Mouse (Mus musculus) G1E (cell line): ENCODE measurements around the gene Stard13. TPM values are rescaled to one million over a fixed set of nuclear protein-coding genes. Genes with fewer than 3 reads are reported as not detected.

Experiments used
- ATAC-seq: 2 replicates; pipeline ENCODE4 v1.8.0; 2016; ENCODE audit warnings: mild to moderate bottlenecking; ENCODE audit not compliant: insufficient number of reproducible peaks, poor library complexity, low FRiP score, severe bottlenecking; ENCODE audit errors: extremely low read depth
- DNase-seq: peaks from one replicate; pipeline ENCODE4 v3.0.0; 2012; ENCODE audit warnings: low spot score
- H3K27me3 ChIP-seq: 2 replicates; pipeline ENCODE4 v1.6.1; 2012; ENCODE audit warnings: mild to moderate bottlenecking, low read length, inconsistent platforms; ENCODE audit not compliant: insufficient read depth
- H3K36me3 ChIP-seq: replicated peaks from 2 replicates; pipeline ENCODE3; 2012; ENCODE audit warnings: mild to moderate bottlenecking, inconsistent platforms
- H3K4me1 ChIP-seq: 2 replicates; pipeline ENCODE4 v1.6.1; 2012; ENCODE audit warnings: low read depth, low read length, inconsistent platforms, mixed read lengths; ENCODE audit not compliant: insufficient read depth
- H3K4me3 ChIP-seq: 2 replicates; pipeline ENCODE4 v1.5.1; 2012; ENCODE audit warnings: low read depth, mild to moderate bottlenecking, inconsistent platforms, low read length, moderate library complexity, mixed read lengths
- H3K9me3 ChIP-seq: replicated peaks from 2 replicates; pipeline ENCODE4 v1.6.1; 2012; ENCODE audit warnings: inconsistent platforms
- CTCF ChIP-seq: IDR thresholded peaks from 2 replicates; pipeline ENCODE4 v1.5.1; 2012; ENCODE audit warnings: low read depth, low read length, inconsistent platforms, mixed read lengths
- GATA1 ChIP-seq: IDR thresholded peaks from 2 replicates; pipeline ENCODE4 v1.6.1; 2012; ENCODE audit warnings: borderline replicate concordance, low read length, inconsistent platforms, mixed read lengths
- GATA2 ChIP-seq: IDR thresholded peaks from 2 replicates; pipeline ENCODE4 v1.6.1; 2012; ENCODE audit warnings: low read depth, low read length, inconsistent platforms, borderline replicate concordance
- POLR2AphosphoS5 ChIP-seq: IDR thresholded peaks from 2 replicates; pipeline ENCODE4 v1.6.1; 2012; ENCODE audit warnings: low read depth, low read length, inconsistent platforms; ENCODE audit not compliant: insufficient replicate concordance
- TAL1 ChIP-seq: conservative IDR thresholded peaks from 2 replicates; pipeline ENCODE4 v1.6.1; 2012; ENCODE audit warnings: low read depth, low read length, inconsistent platforms, mixed read lengths
- polyA plus RNA-seq: library from polyadenylated mRNA; stranded (reverse); fragments of >175 nt; gene quantifications from 2 replicates; pipeline ENCODE4 v1.2.3, GENCODE M21; 2012
- total RNA-seq, 2 experiments: library from RNA; stranded (forward) in 1 of 2; stranded (reverse) in 1 of 2; fragments of 200-1000 nt in 1 of 2; fragments of >200 nt in 1 of 2; fragmentation: Nextera tagmentation in 1 of 2; gene quantifications; 2 replicates each; pipeline ENCODE4 v1.2.3; 2014 to 2017

Stard13 gene
- total and polyA plus RNA-seq, 3 experiments: 0.05 TPM; not detected in 2

GRCm38 (mm10) chr5:151133744-151134143, 99.9 kb downstream of the Stard13 start:
- TF ChIP-seq CTCF (no peak), GATA2 (no peak), TAL1 (no peak), POLR2AphosphoS5 (no peak), GATA1 (no peak)
- Histone ChIP-seq H3K4me3 (no peak overlapping the region), H3K36me3 (no peaks in the 10 kb centered on the region), H3K4me1 (no peaks in the 10 kb centered on the region), H3K27me3 (no peaks in the 10 kb centered on the region), H3K9me3 (peaks cover 23% of the 10 kb centered on the region)
- DNase-seq (no peak), ATAC-seq (no peak)

DNA sequence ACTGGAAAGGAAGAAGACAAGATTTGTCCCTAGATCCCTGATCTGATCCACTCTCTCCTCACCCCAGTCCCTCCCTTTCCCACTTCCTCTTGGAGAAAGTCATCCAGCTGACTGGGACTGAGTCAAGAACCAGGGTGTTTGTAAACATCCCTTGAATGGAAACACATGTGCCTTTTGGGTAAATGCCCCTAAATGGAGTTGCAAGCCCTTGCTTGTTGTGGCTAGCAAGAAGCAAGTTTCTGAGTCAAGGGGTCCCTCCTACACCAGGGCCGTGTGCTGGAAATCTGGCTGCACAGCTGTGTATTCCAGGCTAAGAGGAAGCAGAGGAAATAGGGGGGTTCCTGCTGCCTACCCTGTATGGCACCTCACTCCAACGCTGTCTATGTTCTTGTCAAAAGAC, 103.9 kb downstream of the Stard13 start:
- no peaks in the 10 kb centered on the region for H3K27me3 ChIP-seq

GRCm38 (mm10) chr5:151127298-151127717, 106.3 kb downstream of the Stard13 start:
- Histone ChIP-seq H3K36me3 (no peaks in the 10 kb centered on the region), H3K27me3 (no peaks in the 10 kb centered on the region), H3K9me3 (peaks cover 24% of the 10 kb centered on the region), H3K4me1 (no peaks in the 10 kb centered on the region), H3K4me3 (no peak overlapping the region)
- DNase-seq (no peak), ATAC-seq (no peak)
- TF ChIP-seq POLR2AphosphoS5: no peak
- TF ChIP-seq CTCF: no peak
- no peak for TF ChIP-seq GATA1
- no peak for TF ChIP-seq GATA2

More for the DNA sequence above, 103.9 kb downstream of the Stard13 start:
- ATAC-seq (no peak), DNase-seq (no peak)
- Histone ChIP-seq H3K4me1 (no peaks in the 10 kb centered on the region), H3K9me3 (peaks cover 20% of the 10 kb centered on the region), H3K4me3 (no peak overlapping the region), H3K36me3 (no peaks in the 10 kb centered on the region)
- TF ChIP-seq GATA2 (no peak), TAL1 (no peak), POLR2AphosphoS5 (no peak), GATA1 (no peak), CTCF (no peak)

- Histone ChIP-seq H3K27me3 (no peaks in the 10 kb centered on the region), H3K4me3 (no peak overlapping the region), H3K4me1 (no peaks in the 10 kb centered on the region), H3K36me3 (no peaks in the 10 kb centered on the region), H3K9me3 (peaks cover 23% of the 10 kb centered on the region)
- ATAC-seq (no peak), DNase-seq (no peak)
- TF ChIP-seq GATA1 (no peak), TAL1 (no peak), POLR2AphosphoS5 (no peak)
Observed at GRCm38 (mm10) chr5:151126608-151127005, 107.0 kb downstream of the Stard13 start.

- H3K27me3 ChIP-seq: no peaks in the 10 kb centered on the region
- no peak for TF ChIP-seq GATA1
- no peak for TF ChIP-seq POLR2AphosphoS5
- TF ChIP-seq GATA2: no peak
- no peak for TF ChIP-seq CTCF
- no peak for TF ChIP-seq TAL1
- peaks cover 24% of the 10 kb centered on the region for H3K9me3 ChIP-seq
- no peaks in the 10 kb centered on the region for H3K4me1 ChIP-seq
- DNase-seq (no peak), ATAC-seq (no peak)
- H3K4me3 ChIP-seq: no peak overlapping the region
- no peaks in the 10 kb centered on the region for H3K36me3 ChIP-seq
Observed at GRCm38 (mm10) chr5:151125985-151126607, 107.5 kb downstream of the Stard13 start.

GRCm38 (mm10) chr5:151117846-151118245, 115.8 kb downstream of the Stard13 start:
- Histone ChIP-seq H3K4me3 (no peak overlapping the region), H3K9me3 (peaks cover 18% of the 10 kb centered on the region), H3K27me3 (no peaks in the 10 kb centered on the region), H3K36me3 (no peaks in the 10 kb centered on the region), H3K4me1 (no peaks in the 10 kb centered on the region)
- TF ChIP-seq POLR2AphosphoS5 (no peak), TAL1 (no peak), CTCF (no peak), GATA2 (no peak), GATA1 (no peak)
- DNase-seq (no peak), ATAC-seq (no peak)
